Mouse (Mus musculus) liver, postnatal 0 days (tissue): ENCODE results near the gene Sytl1.

Experiments
- CTCF ChIP-seq: sonication (generic); IDR thresholded peaks from 2 replicates; pipeline ENCODE4 v1.5.1; 2016; ENCODE audit warnings: antibody characterized with exemption, low read depth
- EP300 ChIP-seq: IDR thresholded peaks from 2 replicates; pipeline ENCODE4 v1.6.1; 2016; ENCODE audit warnings: antibody characterized with exemption, low read depth, mild to moderate bottlenecking

GRCm38 (mm10) chr4:133242710-133243109 is 20.2 kb downstream of the Sytl1 start:
- TF ChIP-seq CTCF (no peak), EP300 (no peak)
